Mouse (Mus musculus) c-Kit-positive CD71-positive TER-119-negative erythroid progenitor cells, embryonic 14.5 days (primary cell): ENCODE data around the gene Anln.

Source experiments
- DNase-seq: peaks from one replicate; pipeline ENCODE4 v3.0.0-alpha.2; 2013; ENCODE audit warnings: low read depth

The Anln gene

DNA sequence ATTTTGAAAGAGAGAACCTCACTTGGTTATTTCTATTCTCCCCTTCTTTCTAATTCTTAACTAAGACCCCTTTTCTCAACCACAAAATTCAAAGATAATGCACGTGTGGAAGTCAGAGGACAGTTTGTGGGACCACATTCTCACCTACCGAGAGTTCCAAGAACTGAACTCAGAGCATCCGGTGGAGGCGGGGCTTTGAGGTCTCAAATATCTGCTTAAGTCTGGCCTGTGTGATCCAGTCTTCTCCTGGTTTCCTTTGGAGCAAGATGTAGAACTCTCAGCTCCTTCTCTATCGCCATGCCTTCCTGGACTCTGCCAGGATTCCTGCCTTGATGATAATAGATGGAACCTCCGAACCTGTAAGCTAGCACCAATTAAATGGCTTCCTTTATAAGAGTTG, 13.0 kb upstream of the Anln start:
- no peak for DNase-seq

DNA sequence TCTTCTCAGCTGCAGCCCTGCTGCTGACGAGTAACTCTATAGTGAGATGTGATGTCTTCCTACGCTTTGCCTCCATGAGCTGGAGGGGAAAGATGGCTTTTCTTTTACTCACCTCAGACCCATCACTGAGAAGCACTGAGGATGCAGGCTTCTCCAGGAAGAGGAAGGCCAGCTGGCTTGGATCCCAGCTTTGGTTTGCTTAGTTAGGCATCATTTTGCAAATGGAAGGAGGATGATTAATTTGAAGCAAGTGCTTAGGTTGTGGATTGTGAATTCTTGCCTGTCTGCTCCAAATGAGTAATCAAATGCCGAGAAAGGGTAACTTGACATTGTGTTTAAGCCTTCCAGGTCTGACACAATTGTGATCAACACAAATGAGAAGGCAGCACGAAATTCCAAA, 10.0 kb upstream of the Anln start:
- DNase-seq, result no peak

DNA sequence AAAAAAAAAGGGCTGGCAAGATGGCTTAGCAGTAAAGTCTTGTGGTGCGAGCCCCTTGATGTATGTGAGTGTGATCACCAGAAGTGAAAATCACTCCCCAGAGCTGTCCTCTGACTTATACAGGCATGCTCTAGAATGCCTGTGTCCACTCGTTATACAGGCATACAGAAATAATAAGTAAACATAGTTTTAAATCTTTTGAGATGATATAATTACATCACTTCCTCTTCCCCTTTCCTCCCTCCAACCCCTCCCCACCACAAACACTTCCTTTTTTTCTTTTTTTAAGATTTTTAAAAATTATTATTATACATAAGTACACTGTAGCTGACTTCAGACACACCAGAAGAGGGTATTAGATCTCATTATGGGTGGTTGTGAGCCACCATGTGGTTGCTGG, 5.7 kb upstream of the Anln start:
- no peak for DNase-seq

DNA sequence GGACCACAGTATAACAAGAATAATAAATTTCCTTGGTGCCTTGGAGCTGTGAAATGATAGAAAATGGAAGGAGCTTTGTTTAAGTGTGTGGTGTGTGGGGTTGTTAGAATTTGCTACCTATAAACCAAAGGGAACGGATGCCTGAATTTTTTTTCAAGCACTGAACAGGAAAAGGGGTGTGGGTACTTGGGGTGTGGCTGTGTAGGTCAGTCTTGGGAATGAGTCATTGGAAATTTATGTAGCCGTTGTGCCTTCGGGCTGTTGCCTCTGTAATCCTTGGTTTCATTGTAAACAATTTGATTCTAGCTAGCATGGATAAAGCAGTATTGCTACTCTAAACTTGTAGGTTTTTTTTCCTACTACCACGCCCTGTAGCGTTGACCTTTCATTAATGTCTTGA, 1.4 kb upstream of the Anln start:
- no peak for DNase-seq

GRCm38 (mm10) chr9:22389736-22390245, 803 bp upstream of the Anln start:
- DNase-seq, result peak; percentile 17

DNA sequence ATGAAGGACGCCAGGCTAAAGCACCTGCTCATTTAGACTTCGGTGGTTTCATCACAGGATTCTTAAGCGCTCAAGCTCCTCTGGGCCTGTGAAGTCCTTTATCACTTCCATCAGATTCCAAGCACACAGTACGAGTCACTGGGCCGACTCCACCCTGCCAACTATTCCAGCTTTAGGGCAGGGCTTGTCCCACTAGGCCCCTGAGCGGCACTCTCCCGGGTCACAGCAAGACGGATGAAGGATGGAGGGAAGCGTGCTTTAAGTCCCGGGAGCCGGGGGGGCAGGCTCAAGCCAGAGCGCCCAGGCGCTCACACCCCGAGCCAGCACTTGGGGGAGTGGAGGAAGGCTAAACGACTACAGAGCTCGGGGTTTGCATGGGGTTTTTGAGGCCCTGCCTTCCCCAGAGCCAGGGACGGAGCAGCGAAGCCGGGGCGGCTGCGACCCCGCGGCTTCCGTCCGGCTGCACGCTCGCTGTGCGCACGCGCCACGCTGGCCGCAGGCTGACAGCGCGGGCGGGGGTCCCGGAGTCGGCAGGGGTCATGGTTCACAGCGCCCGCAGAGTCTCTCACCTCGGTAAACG, 497 bp downstream of the Anln start:
- DNase-seq, result peak; percentile 50

- DNase-seq, result peak; percentile 31
Measured at GRCm38 (mm10) chr9:22387901-22388300, 1.1 kb downstream of the Anln start.

DNA sequence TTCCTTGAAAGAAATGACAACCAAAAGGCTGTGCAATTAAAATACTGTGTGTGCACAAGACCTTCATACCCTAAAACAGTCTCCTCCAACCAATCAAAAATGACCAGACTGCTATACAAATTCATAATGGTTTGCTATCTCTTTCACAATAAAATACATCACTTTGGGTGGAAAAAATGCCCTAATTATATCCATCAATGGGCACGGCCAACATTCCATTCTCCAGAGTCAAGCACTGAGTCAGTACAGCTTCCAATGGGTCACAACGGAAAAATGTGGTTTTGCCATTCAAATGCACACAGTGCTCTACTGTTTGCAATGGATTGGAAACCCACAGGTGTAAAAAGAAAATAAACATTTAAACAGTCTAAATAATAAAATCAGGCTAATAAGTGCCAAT, 3.1 kb downstream of the Anln start:
- DNase-seq, result no peak

- no peak for DNase-seq
Measured at GRCm38 (mm10) chr9:22376086-22376485, 12.9 kb downstream of the Anln start.

DNA sequence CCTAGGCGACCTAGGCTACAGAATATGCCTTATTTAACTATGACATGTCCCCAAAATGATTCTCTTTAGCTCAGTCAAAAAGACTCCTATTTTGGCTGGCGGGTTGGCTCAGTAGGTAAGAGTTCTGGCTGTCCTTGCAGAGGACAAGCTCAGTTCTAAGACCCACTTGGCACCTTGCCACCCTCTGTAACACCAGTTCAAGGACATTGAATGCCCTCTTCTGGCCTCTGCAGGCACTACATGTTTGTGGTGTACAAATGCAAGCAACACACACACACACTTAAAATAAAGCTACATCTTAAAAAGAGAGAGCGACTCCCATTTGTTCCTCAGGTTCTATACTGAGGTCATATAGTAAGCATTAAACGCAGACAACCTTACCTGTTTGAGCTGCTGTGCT, 16.2 kb downstream of the Anln start:
- no peak for DNase-seq

GRCm38 (mm10) chr9:22368030-22368429, 21.0 kb downstream of the Anln start:
- DNase-seq, result no peak

GRCm38 (mm10) chr9:22366621-22367020, 22.4 kb downstream of the Anln start:
- no peak for DNase-seq

DNA sequence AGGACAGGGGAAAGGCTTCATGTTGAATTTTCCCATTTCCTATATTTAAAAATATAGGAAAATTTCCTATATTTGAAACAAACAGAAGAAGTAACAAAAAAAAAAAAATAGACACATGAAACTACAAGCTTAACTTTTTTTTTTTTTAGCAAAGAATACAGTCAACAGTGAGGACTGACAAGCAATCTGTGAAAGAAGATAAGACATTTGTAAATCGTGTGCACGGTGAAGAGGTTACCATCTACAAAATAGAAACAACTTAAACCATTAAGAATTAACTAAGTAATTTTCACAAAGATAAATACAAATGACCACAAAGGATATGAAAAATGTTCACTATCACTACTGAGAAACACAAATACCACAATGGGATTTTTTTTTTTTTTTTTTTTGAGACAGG, 22.8 kb downstream of the Anln start:
- DNase-seq, result no peak

DNA sequence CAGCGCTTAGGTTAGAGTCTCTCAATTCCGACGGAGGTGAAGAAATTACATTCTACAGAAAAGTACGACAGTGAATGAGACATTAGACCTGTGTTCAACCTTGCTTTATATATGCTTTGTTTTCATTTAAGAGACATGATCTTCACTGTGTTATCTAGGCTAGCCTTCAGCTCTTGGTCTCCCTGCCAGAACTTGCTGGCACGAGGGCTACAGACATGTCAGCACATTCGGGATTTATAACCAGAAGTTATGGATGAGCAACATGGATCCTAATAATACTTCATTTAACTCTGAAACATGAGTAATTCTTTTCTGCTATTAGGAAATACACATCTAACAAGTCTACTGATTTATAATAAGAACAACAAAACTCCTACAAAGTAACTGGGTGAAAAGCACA, 28.1 kb downstream of the Anln start:
- DNase-seq, result no peak

GRCm38 (mm10) chr9:22355919-22356318, 33.1 kb downstream of the Anln start:
- no peak for DNase-seq

DNA sequence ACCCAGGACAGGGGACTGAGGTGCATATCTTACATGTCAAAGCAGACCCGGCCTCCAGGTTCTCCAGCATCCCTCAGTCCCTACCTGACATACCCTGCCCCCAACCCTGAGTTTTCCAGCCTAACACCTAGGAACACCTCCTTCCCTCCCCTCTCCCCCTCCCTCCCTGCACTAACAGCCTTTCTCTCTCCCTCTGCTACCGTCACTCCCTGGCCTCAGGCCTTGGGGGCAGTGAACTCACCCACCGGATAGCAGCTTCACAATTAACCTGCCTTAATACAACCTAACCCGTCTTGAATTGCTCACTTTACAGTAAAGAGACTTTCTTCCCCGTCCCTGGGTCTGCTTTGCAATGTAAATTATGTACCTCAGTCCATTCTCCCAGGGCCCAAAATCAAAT, 35.1 kb downstream of the Anln start:
- DNase-seq, result no peak

DNA sequence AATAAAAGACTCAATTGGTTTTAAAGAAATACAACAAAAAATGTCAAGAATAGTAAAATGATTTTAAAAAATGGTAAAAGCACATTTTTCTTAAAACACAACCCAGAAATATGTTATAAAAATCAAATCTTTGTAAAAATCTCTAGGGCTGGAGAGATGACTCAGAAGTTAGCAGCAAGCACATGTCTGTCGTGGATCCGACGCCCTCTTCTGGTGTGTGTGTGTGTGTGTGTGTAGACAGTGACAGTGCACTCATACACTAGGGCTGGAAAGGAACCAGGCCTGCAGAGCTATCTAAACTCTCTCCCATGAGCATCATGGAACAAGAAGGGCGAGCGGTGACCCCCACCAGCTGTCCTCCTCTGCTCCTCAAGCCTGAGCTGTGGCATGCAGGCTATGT, 35.5 kb downstream of the Anln start:
- DNase-seq, result no peak

DNA sequence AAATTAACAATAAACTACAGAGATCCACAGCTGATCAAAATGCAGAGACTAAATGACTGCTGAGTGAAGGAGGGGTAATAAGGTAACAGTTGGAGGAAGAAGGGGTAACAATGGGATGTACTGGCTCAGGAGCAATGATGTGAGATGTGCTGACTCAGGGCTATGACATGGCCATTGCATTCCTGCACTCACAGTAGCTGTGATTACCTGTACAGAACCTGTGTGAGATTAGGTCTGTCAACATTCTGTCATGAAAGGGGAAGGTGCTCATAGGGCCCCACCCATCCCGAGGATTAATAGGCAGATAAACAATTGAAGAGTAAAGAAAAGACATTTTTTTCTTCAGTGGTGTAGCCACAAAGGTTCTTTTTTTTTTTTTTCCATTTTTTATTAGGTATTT, 48.7 kb downstream of the Anln start:
- no peak for DNase-seq

GRCm38 (mm10) chr9:22337217-22337616, 51.8 kb downstream of the Anln start:
- no peak for DNase-seq

GRCm38 (mm10) chr9:22327475-22328387, 61.3 kb downstream of the Anln start:
- peak; percentile 88 for DNase-seq

GRCm38 (mm10) chr9:22327099-22327474, 61.9 kb downstream of the Anln start:
- DNase-seq, result no peak

GRCm38 (mm10) chr9:22324579-22324978, 64.4 kb downstream of the Anln start:
- DNase-seq, result no peak

- no peak for DNase-seq
Measured at GRCm38 (mm10) chr9:22322381-22323211, 66.4 kb downstream of the Anln start.
